Mouse (Mus musculus): ENCODE data around the gene Siae.

Siae gene

GRCm38 (mm10) chr9:37554838-37555748 lies at the start of gene Siae:
TSS of gene Siae (plus strand) at chr9:37555698.
- DNase-seq (ENCODE audit: low spot score): no peak

DNA sequence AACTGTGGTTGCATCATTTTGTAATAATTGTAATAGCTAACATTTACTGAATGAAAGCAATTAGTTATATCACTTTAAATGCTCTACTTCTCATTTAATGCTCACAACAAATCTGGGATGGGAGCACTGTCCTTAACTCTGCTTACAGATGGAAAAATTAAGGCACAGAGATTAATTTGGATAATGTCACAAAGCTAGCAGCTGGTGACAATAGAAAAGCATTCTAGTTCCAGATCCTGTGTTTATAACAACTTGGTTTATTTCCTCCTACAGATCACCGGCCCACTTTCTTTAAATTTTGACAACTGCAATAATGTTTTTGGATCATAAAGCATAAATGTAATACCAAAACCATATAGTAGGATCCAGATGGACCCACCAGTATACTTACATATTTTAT lies 49.5 kb upstream of the Siae start:
- DNase-seq (ENCODE audit: low spot score): no peak

DNA sequence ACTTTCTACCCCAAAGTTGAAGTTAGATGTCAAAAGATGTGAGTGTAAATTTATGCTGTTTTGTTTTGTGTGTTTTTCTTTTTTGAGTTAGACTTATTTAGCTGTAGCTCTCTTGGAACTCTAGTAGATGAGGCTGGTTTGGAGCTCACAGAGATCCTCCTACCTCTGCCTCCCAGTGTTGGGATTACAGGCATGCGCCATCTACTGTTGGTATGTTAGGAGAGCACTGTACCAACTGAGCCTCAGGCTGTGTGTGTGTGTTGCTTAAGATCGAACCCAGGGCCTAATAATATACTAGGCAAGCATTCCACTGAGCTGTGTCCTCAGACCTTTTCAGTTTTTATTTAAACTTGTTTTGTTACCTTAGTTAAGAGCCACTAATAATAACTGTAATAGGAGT lies 43.4 kb upstream of the Siae start:
- DNase-seq (ENCODE audit: low spot score): no peak

DNA sequence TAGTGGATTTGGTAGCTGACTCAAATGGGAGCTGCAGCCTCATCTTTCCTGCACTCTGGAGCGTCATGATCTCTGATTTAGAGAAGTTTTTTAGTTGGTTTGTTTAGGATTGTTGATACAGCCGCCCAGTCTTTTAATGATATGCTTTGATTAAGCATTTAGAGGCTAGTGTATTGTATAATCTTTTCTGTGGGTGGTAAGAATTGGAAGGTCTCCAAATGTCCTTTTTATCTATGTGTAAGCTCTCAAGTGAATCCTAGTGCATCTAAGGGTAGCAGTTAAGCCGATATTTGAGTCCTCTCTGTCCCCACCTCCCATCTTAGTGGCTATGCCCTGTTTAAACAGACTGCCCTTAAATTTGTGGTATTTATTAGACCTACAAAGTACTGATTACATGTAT lies 41.0 kb upstream of the Siae start:
- no peak for DNase-seq (ENCODE audit: low spot score)

- DNase-seq (ENCODE audit: low spot score): no peak
Measured at GRCm38 (mm10) chr9:37517467-37517866, 38.0 kb upstream of the Siae start.

GRCm38 (mm10) chr9:37518991-37519390 lies 36.5 kb upstream of the Siae start:
- DNase-seq (ENCODE audit: low spot score): no peak

GRCm38 (mm10) chr9:37519995-37520394 lies 35.5 kb upstream of the Siae start:
- DNase-seq (ENCODE audit: low spot score): no peak

DNA sequence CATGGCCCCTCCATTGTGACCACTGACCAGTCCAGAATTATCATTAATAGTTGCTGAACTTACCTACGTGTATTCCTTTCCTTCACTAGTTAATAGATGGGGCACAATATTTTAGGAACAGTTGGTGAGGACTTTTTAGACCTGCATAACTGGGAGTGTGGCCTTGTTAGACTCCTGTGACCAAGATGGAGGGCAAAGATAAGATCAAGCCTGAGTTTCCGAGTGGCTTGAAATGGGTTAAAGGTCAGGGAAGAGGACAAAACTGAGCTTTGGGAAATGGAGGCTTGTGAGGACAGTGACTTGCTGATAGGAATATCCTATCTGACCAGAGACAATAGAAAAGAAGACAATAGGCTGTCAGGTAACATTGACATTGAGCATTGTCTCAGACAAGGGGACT lies 30.0 kb upstream of the Siae start:
- no peak for DNase-seq (ENCODE audit: low spot score)

GRCm38 (mm10) chr9:37526443-37527395 lies 28.8 kb upstream of the Siae start:
- peak; percentile 18 for DNase-seq (ENCODE audit: low spot score)

GRCm38 (mm10) chr9:37527396-37528224 lies 27.9 kb upstream of the Siae start, which contains the start of gene Esam:
TSS of gene Esam (plus strand) at chr9:37528078.
- peak; percentile 73 for DNase-seq (ENCODE audit: low spot score)

GRCm38 (mm10) chr9:37528225-37528970 lies 27.1 kb upstream of the Siae start:
- DNase-seq (ENCODE audit: low spot score): no peak

GRCm38 (mm10) chr9:37530031-37530887 lies 25.2 kb upstream of the Siae start:
- DNase-seq (ENCODE audit: low spot score): peak; percentile 67

DNA sequence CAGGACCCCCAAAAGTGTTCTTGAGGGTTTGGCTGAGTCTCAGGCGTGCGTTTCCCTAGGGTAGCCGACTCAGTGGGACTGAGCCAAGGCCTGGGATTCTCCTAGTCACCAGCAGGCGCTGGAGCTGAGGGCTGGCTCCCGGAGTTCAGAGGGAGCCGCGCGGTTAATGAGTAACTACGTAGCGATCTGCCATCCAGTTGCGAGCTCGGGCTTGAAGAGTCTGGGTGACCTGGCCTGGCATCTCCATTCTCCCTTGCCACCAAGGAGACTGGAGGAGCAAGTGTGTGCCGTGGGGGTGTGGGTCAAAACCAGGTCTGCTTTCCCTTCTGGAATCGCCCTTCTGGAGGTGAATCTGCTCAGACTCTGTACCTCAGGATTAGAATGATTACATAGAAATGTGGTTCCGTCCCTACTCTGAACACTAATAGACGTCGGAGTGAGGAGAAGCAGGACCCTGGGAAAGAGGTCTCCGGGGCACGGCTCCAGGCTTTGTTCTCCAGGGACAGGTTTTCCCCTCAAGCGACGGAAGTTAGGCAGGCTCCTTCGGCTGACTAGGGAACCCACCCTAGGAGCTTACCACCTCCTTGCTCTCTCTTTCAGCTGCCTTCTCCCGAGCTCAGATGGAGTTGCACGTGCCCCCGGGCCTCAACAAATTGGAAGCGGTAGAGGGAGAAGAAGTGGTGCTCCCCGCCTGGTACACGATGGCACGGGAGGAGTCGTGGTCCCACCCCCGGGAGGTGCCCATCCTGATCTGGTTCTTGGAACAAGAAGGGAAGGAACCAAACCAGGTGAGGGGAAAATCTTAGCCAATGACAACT lies 24.4 kb upstream of the Siae start:
- DNase-seq (ENCODE audit: low spot score): peak; percentile 85

GRCm38 (mm10) chr9:37536851-37537250 lies 18.6 kb upstream of the Siae start:
- no peak for DNase-seq (ENCODE audit: low spot score)

- DNase-seq (ENCODE audit: low spot score): no peak
Measured at GRCm38 (mm10) chr9:37537658-37538250, 17.7 kb upstream of the Siae start.

DNA sequence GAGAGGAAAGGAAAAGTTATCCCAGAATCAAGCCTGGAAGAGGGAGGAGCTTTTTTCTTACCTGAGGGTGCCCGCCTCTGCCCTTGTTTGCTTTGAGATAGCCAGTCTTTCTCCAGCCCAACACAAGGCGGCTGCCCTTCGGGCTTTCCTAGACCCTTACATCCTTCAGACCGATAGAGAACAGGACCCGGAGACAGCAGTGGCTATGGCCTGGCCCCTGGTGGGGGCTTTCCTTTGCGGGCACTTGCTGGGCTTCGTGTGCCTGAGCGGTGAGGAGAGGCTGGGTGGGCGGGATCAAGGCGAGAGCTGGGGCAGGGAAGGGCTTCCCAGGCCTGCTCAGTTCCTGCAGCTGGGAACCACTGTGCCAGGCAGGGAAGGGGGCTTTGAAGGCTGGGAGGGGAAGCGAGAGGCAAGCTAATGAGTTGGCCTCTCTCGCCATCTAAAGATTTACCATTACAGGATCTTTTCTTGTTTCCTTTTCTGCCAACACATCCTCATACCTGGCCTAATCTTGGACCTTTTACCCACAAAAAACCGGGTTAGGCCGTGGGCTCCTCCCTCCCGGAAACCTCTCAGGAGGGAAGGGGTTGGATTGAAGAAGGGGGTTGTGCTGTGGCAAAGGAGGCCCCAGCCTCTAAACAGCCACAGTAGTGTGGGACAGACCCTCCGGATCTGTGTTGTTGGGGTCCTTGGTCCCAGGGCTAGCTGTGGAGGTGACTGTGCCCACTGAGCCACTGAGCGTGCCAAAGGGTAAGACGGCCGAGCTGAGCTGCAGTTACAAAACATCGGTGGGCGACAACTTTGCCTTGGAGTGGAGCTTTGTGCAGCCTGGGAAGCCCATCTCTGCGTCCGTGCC lies 16.1 kb upstream of the Siae start, which contains the start of gene Vsig2:
Gene Vsig2 (plus strand): TSS at position 86 of the 856 bp plus-strand sequence.
- peak; percentile 27 for DNase-seq (ENCODE audit: low spot score)

DNA sequence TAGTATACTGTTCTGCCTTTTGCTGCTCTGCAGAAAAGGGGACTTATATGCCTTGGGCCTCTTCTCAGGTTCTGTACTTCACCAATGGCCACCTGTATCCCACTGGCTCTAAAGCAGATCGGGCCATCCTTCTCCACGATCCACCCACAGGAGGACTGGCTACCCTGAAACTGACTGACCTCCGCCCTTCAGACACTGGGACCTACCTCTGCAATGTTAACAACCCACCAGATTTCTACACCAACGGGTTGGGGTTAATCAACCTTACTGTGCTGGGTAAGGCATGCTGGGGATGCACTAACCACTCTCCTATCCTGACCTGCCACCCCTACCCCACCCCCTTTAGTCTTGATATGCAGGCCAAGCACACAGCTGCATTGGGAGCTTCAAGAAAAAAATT lies 15.3 kb upstream of the Siae start:
- DNase-seq (ENCODE audit: low spot score): no peak

Measured in urinary bladder, postnatal 14 days (tissue).